ENCODE assay signal across 21 mouse cellular contexts in the genomic region with DNA sequence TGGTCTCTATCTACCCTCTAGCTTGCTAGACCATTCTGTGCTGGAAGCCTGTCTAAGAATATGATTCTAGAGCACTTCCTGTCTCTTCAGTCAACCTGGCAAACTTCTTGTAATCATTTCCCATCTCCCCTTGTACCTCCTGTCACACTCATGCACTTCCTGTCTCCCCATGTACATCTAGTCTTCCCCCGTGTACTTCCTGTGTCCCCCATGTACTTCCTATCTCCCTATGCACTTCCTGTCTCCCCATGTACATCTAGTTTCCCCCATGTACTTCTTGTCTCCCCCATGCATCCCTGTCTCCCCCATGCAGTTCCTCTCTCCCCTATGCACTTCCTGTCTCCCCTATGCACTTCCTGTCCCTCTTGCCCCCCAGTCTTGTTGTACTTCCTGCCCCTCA. TPM values are rescaled to one million over a fixed set of nuclear protein-coding genes. Genes with fewer than 3 reads are reported as not detected.
A peak's percentile ranks its signal among the peaks of the same experiment; 100 is the strongest.
DNase-seq lines count a peak whose midpoint lies in the region; ATAC-seq and TF ChIP-seq lines count a peak whose summit lies in the region.
"Had no signal": no experiment of that assay in that cellular context is flagged by ENCODE, and none has a peak within 500 bp of the region (broad histone marks: within the 10 kb centered on the region; RNA-seq: fewer than 3 reads in every experiment).

No protein-coding gene starts in this region.

- H3K27ac ChIP-seq in heart, embryonic 12.5 days (ENCODE audit: poor library complexity, severe bottlenecking), result peak overlapping the region; percentile 53
- peak overlapping the region; percentile 43; the same call in 1 of the 2 replicates for H3K27ac ChIP-seq in thymus, adult 2 months (ENCODE audit: control insufficient read depth, insufficient read depth, low read length)
- H3K27ac ChIP-seq: forebrain, embryonic 13.5 days; hindbrain, embryonic 14.5 days; kidney, postnatal 0 days; layer of hippocampus, adult 2 months; liver, embryonic 12.5 days had no signal

- no peak for DNase-seq in heart, postnatal 4 days
- no peak for DNase-seq in thymus, adult 2 months
- DNase-seq in thymus, adult 18-20 months, result no peak
- DNase-seq in T-cell, adult 2 months (ENCODE audit: low spot score), result peak; percentile 25
- no peak for DNase-seq in ovary, postnatal 14 days (ENCODE audit: low spot score)
- no peak for DNase-seq in neural tube, embryonic 10.5 days (ENCODE audit: extremely low spot score, low spot score)
- DNase-seq: adrenal gland, adult 8-10 months; cerebellum, adult 11-12 months; cerebellum, postnatal 25 days; gastrocnemius, postnatal 36 days; kidney, adult 11 months; left cerebral cortex, postnatal 4 days; midbrain, embryonic 14.5 days; thymus, postnatal 14 days had no signal

- H3K9me3 ChIP-seq in heart, embryonic 12.5 days (replicated peaks), result no peaks in the 10 kb centered on the region
- H3K9me3 ChIP-seq: forebrain, embryonic 13.5 days; liver, embryonic 12.5 days had no signal

- TF ChIP-seq POLR2A in thymus, adult 2 months (IDR thresholded peaks at IDR 0.05; ENCODE audit: control insufficient read depth, extremely low read depth, insufficient read depth, low read length, poor library complexity), result no peak

- peak overlapping the region; percentile 34; the same call in 1 of the 2 replicates for H3K4me3 ChIP-seq in heart, embryonic 12.5 days
- no peak overlapping the region for H3K4me3 ChIP-seq in thymus, adult 2 months (ENCODE audit: control insufficient read depth, insufficient read depth, low read length)
- H3K4me3 ChIP-seq: forebrain, embryonic 13.5 days; layer of hippocampus, adult 2 months; liver, embryonic 12.5 days; myocyte had no signal

- peaks cover 76% of the 10 kb centered on the region for H3K4me1 ChIP-seq in heart, embryonic 12.5 days (replicated peaks)
- peaks cover 16% of the 10 kb centered on the region for H3K4me1 ChIP-seq in thymus, adult 2 months (replicated peaks; ENCODE audit: control insufficient read depth, insufficient read depth, low read length)

- no peaks in the 10 kb centered on the region; the same call in 1 of the 2 replicates for H3K27me3 ChIP-seq in heart, embryonic 12.5 days (replicated peaks)
- H3K27me3 ChIP-seq in thymus, adult 2 months (ENCODE audit: control insufficient read depth, insufficient read depth, low read length), result no peaks in the 10 kb centered on the region

- no peak for ATAC-seq in heart, embryonic 12.5 days (ENCODE audit: insufficient number of reproducible peaks, low FRiP score)
- ATAC-seq: forebrain, embryonic 13.5 days; liver, embryonic 12.5 days had no signal

- 0 out of 2 replicates have a peak overlapping the region, but pooled peaks have one; percentile 32 for H3K9ac ChIP-seq in heart, embryonic 12.5 days
- H3K9ac ChIP-seq: forebrain, embryonic 13.5 days; hindbrain, embryonic 14.5 days; liver, embryonic 12.5 days had no signal

- WGBS in heart, embryonic 12.5 days, result 68% methylated on average over 1 of the region's 1 CpGs
- 6% methylated on average over 1 of the region's 1 CpGs for WGBS in thymus, adult 2 months

- TF ChIP-seq CTCF in thymus, adult 2 months (IDR thresholded peaks at IDR 0.05; ENCODE audit: borderline replicate concordance, control insufficient read depth, extremely low read depth, insufficient read depth, low read length, poor library complexity), result no peak

- peaks cover 26% of the 10 kb centered on the region for H3K36me3 ChIP-seq in heart, embryonic 12.5 days
- no peaks in the 10 kb centered on the region for H3K36me3 ChIP-seq in thymus, adult 2 months (ENCODE audit: control insufficient read depth, insufficient read depth, low read length)
- H3K36me3 ChIP-seq: liver, embryonic 12.5 days had no signal

- H3K4me2 ChIP-seq in heart, embryonic 12.5 days, result peak overlapping the region; percentile 77
- H3K4me2 ChIP-seq: forebrain, embryonic 13.5 days; hindbrain, embryonic 14.5 days; liver, embryonic 12.5 days had no signal

RNA-seq across cellular contexts. Expression of a gene that starts 2.3 kb away (rescaled TPM):
- 543 and 550 TPM in 2 replicates for polyA plus RNA-seq in heart, embryonic 12.5 days (2016; fragmentation: Nextera tagmentation; extraction: Ambion mirVana)
- 10 to 100 TPM; 48.7 to 59.0 TPM for total RNA-seq in heart, postnatal 4 days (2021)
- polyA plus RNA-seq in thymus, adult 2 months (2012; rRNA removed), result 1.8 TPM in 2 replicates

RNA-seq across cellular contexts. Expression of a gene that starts 5.5 kb away (rescaled TPM):
- 1,739 and 1,749 TPM in 2 replicates for polyA plus RNA-seq in heart, embryonic 12.5 days (2016; fragmentation: Nextera tagmentation; extraction: Ambion mirVana)
- total RNA-seq in heart, postnatal 4 days (2021), result 1,000 to 10,000 TPM; 4,693 to 5,168 TPM
- polyA plus RNA-seq in thymus, adult 2 months (2012; rRNA removed), result 79.0 and 1,187 TPM in 2 replicates

RNA-seq across cellular contexts. Expression of a gene that starts 13.8 kb away (rescaled TPM):
- 0.54 and 0.83 TPM in 2 replicates for polyA plus RNA-seq in heart, embryonic 12.5 days (2016; fragmentation: Nextera tagmentation; extraction: Ambion mirVana)
- under 1 TPM; 0.41 to 0.57 TPM for total RNA-seq in heart, postnatal 4 days (2021)
- 8.3 and 9.8 TPM in 2 replicates for polyA plus RNA-seq in thymus, adult 2 months (2012; rRNA removed)
- total RNA-seq: gastrocnemius, postnatal 36 days had no signal

RNA-seq across cellular contexts. Expression of a gene that starts 17.0 kb away (rescaled TPM):
- polyA plus RNA-seq in heart, embryonic 12.5 days (2016; fragmentation: Nextera tagmentation; extraction: Ambion mirVana), result 50.2 and 53.9 TPM in 2 replicates
- 10 to 100 TPM; 89.8 to 92.3 TPM for total RNA-seq in heart, postnatal 4 days (2021)
- 136 and 162 TPM in 2 replicates for polyA plus RNA-seq in thymus, adult 2 months (2012; rRNA removed)

RNA-seq across cellular contexts. Expression of a gene that starts 28.9 kb away (rescaled TPM):
- polyA plus RNA-seq in heart, embryonic 12.5 days (2016; fragmentation: Nextera tagmentation; extraction: Ambion mirVana), result 1.4 and 1.6 TPM in 2 replicates
- 1 to 10 TPM; 1.1 to 1.5 TPM for total RNA-seq in heart, postnatal 4 days (2021)
- 0.39 and 0.54 TPM in 2 replicates for polyA plus RNA-seq in thymus, adult 2 months (2012; rRNA removed)
- total RNA-seq: gastrocnemius, postnatal 36 days had no signal

Comparison
In these comparisons a context has a peak if more than half of its experiments do, and no peak if none do; other contexts are left out.
1. RNA of a gene that starts 2.3 kb away (polyA plus RNA-seq): 543 to 550 TPM in heart, embryonic 12.5 days; 1.8 TPM in thymus, adult 2 months; every median in the first group is over 100 times any median in the second.